Mouse (Mus musculus): Measurements from ENCODE around the gene Hpse2. TPM values are rescaled to one million over a fixed set of nuclear protein-coding genes. Genes with fewer than 3 reads are reported as not detected.
"Not testable (repeated sequence)": the region's sequence is repeated elsewhere in the genome, so short reads cannot be mapped to it uniquely, and the experiment has no call there.

Gene Hpse2
- polyA plus RNA-seq, 1 experiment, result 0.36 TPM

DNA sequence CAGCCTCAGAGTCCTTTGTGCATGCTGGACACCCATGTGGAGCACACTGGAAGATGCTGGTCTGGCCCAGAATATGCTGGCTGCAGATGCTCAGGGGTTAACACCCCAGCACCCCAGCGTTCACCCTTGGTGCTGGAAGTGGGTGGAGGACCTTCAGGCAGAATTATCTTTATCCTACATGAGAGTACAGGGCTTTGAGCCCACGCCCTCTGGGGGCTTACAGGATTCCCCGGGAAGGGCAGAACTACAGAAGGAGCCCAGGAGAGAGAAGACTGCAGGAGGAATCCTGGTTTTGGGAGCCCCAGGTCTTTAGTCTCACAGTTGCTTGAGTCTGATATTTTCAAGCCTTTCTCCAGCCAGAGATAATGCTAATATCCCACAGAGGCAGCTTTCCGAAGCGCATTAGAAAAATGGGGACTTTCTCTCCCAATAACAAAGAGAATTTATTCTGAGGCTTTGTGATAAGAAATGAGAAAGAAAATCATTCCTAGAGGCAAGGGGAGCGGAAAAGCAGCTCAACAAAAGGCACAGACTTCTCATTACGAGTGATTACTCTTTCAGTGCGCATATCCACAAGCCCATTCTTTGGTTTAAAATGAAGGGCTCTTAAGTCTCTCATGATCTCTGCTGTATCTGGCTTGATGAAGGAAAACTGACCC, 602.5 kb downstream of the Hpse2 start:
- 86% methylated on average over 8 of the region's 8 CpGs for WGBS
- no peaks in the 10 kb centered on the region for H3K4me1 ChIP-seq (replicated peaks; ENCODE audit: control insufficient read depth, insufficient read depth, low read length)

GRCm38 (mm10) chr19:42785129-42785528, 603.0 kb downstream of the Hpse2 start:
- peak; percentile 24 for DNase-seq
- WGBS, result 61% methylated on average over 2 of the region's 2 CpGs
- Histone ChIP-seq H3K27me3 (ENCODE audit: control insufficient read depth, insufficient read depth, low read length) (no peaks in the 10 kb centered on the region), H3K4me3 (ENCODE audit: control insufficient read depth, insufficient read depth, low read length) (no peak overlapping the region), H3K36me3 (ENCODE audit: control insufficient read depth, insufficient read depth, low read length) (no peaks in the 10 kb centered on the region), H3K4me1 (replicated peaks; ENCODE audit: control insufficient read depth, insufficient read depth, low read length) (peaks cover under 1% of the 10 kb centered on the region; the same call in 1 of the 2 replicates), H3K27ac (ENCODE audit: control insufficient read depth, insufficient read depth, low read length) (no peak overlapping the region)
- TF ChIP-seq CTCF (IDR thresholded peaks at IDR 0.05; ENCODE audit: borderline replicate concordance, control insufficient read depth, extremely low read depth, insufficient read depth, low read length, poor library complexity) (no peak), POLR2A (IDR thresholded peaks at IDR 0.05; ENCODE audit: control insufficient read depth, extremely low read depth, insufficient read depth, low read length, poor library complexity) (no peak)

More for the DNA sequence above, 602.5 kb downstream of the Hpse2 start:
- no peak overlapping the region for H3K4me3 ChIP-seq (ENCODE audit: control insufficient read depth, insufficient read depth, low read length)
- H3K36me3 ChIP-seq (ENCODE audit: control insufficient read depth, insufficient read depth, low read length), result no peaks in the 10 kb centered on the region
- no peak for TF ChIP-seq POLR2A (IDR thresholded peaks at IDR 0.05; ENCODE audit: control insufficient read depth, extremely low read depth, insufficient read depth, low read length, poor library complexity)
- no peak for TF ChIP-seq CTCF (IDR thresholded peaks at IDR 0.05; ENCODE audit: borderline replicate concordance, control insufficient read depth, extremely low read depth, insufficient read depth, low read length, poor library complexity)
- H3K27ac ChIP-seq (ENCODE audit: control insufficient read depth, insufficient read depth, low read length), result no peak overlapping the region
- no peaks in the 10 kb centered on the region for H3K27me3 ChIP-seq (ENCODE audit: control insufficient read depth, insufficient read depth, low read length)
- DNase-seq, result no peak

- H3K4me3 ChIP-seq (ENCODE audit: control insufficient read depth, insufficient read depth, low read length), result peak overlapping the region; percentile 77
- WGBS, result 30% methylated on average over 7 of the region's 7 CpGs
- H3K27me3 ChIP-seq (ENCODE audit: control insufficient read depth, insufficient read depth, low read length); DNase-seq; H3K36me3 ChIP-seq (ENCODE audit: control insufficient read depth, insufficient read depth, low read length): not testable (repeated sequence)
- 0 out of 2 replicates have a peak overlapping the region, but pooled peaks have one; percentile 5 for H3K27ac ChIP-seq (ENCODE audit: control insufficient read depth, insufficient read depth, low read length)
- peaks cover 12% of the 10 kb centered on the region; the same call in 1 of the 2 replicates for H3K4me1 ChIP-seq (replicated peaks; ENCODE audit: control insufficient read depth, insufficient read depth, low read length)
Measured at GRCm38 (mm10) chr19:42780156-42780538, 608.0 kb downstream of the Hpse2 start.

GRCm38 (mm10) chr19:42779531-42780155, 608.5 kb downstream of the Hpse2 start, which contains the start of gene Hps1:
Gene Hps1 (minus strand): TSS chr19:42779978.
- H3K27me3 ChIP-seq (ENCODE audit: control insufficient read depth, insufficient read depth, low read length), result no peaks in the 10 kb centered on the region
- peak within 1 kb of the TSS; percentile 44; the same call in 1 of the 2 replicates for H3K27ac ChIP-seq (ENCODE audit: control insufficient read depth, insufficient read depth, low read length)
- peak; percentile 61 for TF ChIP-seq POLR2A (IDR thresholded peaks at IDR 0.05; ENCODE audit: control insufficient read depth, extremely low read depth, insufficient read depth, low read length, poor library complexity)
- peak; percentile 68; the same call in 1 of the 2 replicates for TF ChIP-seq CTCF (IDR thresholded peaks at IDR 0.05; ENCODE audit: borderline replicate concordance, control insufficient read depth, extremely low read depth, insufficient read depth, low read length, poor library complexity)
- H3K4me3 ChIP-seq (ENCODE audit: control insufficient read depth, insufficient read depth, low read length), result peak within 1 kb of the TSS; percentile 77
- peaks cover 12% of the 10 kb centered on the region; the same call in 1 of the 2 replicates for H3K4me1 ChIP-seq (replicated peaks; ENCODE audit: control insufficient read depth, insufficient read depth, low read length)
- DNase-seq, result peak; percentile 91
- under 1% methylated on average over 43 of the region's 43 CpGs for WGBS
- no peaks in the 10 kb centered on the region for H3K36me3 ChIP-seq (ENCODE audit: control insufficient read depth, insufficient read depth, low read length)

DNA sequence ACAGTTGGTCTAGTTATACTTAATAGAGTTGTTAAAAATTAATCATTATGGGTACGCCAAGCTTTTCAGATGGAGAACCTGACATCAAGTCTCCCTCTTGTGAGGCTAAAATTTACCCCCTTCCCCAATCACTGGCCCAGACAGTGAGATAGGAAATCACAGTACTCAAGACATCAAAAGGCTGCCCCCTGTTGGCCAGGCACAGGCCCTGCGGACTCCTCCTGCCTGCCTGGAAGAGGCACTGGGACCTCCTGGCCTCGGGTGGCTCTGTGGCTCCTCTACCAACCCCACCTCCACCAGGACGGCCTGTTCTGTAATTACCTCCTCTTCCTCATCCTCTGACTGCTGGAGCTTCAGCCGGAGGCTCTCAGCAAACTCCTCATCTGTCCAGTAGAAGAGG, 610.4 kb downstream of the Hpse2 start:
- peaks cover 12% of the 10 kb centered on the region; the same call in 1 of the 2 replicates for H3K4me1 ChIP-seq (replicated peaks; ENCODE audit: control insufficient read depth, insufficient read depth, low read length)
- no peak overlapping the region for H3K4me3 ChIP-seq (ENCODE audit: control insufficient read depth, insufficient read depth, low read length)
- TF ChIP-seq POLR2A (IDR thresholded peaks at IDR 0.05; ENCODE audit: control insufficient read depth, extremely low read depth, insufficient read depth, low read length, poor library complexity) (no peak), CTCF (IDR thresholded peaks at IDR 0.05; ENCODE audit: borderline replicate concordance, control insufficient read depth, extremely low read depth, insufficient read depth, low read length, poor library complexity) (peak; percentile 68; the same call in 1 of the 2 replicates)
- H3K36me3 ChIP-seq (ENCODE audit: control insufficient read depth, insufficient read depth, low read length), result no peaks in the 10 kb centered on the region
- no peaks in the 10 kb centered on the region for H3K27me3 ChIP-seq (ENCODE audit: control insufficient read depth, insufficient read depth, low read length)
- WGBS, result 88% methylated on average over 5 of the region's 5 CpGs
- peak; percentile 63 for DNase-seq
- no peak overlapping the region for H3K27ac ChIP-seq (ENCODE audit: control insufficient read depth, insufficient read depth, low read length)

GRCm38 (mm10) chr19:42776813-42777212, 611.3 kb downstream of the Hpse2 start:
- Histone ChIP-seq H3K36me3 (ENCODE audit: control insufficient read depth, insufficient read depth, low read length) (no peaks in the 10 kb centered on the region), H3K27me3 (ENCODE audit: control insufficient read depth, insufficient read depth, low read length) (no peaks in the 10 kb centered on the region), H3K4me3 (ENCODE audit: control insufficient read depth, insufficient read depth, low read length) (no peak overlapping the region), H3K4me1 (replicated peaks; ENCODE audit: control insufficient read depth, insufficient read depth, low read length) (peaks cover 12% of the 10 kb centered on the region; the same call in 1 of the 2 replicates), H3K27ac (ENCODE audit: control insufficient read depth, insufficient read depth, low read length) (no peak overlapping the region)
- 100% methylated on average over 1 of the region's 1 CpGs for WGBS
- peak; percentile 41 for DNase-seq
- TF ChIP-seq CTCF (IDR thresholded peaks at IDR 0.05; ENCODE audit: borderline replicate concordance, control insufficient read depth, extremely low read depth, insufficient read depth, low read length, poor library complexity) (no peak), POLR2A (IDR thresholded peaks at IDR 0.05; ENCODE audit: control insufficient read depth, extremely low read depth, insufficient read depth, low read length, poor library complexity) (no peak)

All from thymus, adult 2 months (tissue).